Mouse (Mus musculus) stomach, postnatal 0 days (tissue): ENCODE measurements at regions not wholly inside any gene's neighbourhood (a gene's known extent, or its start where the extent isn't known, plus 50 kb on each side); places are given as distances from the start of the nearest gene placed in this dataset.

Source experiments
- ATAC-seq: fragments of 200-750 bp; cut with Nextera tagmentation; 2 replicates; pipeline ENCODE4 v1.8.0; 2017; ENCODE audit not compliant: low FRiP score, low TSS enrichment
- DNase-seq: peaks from one replicate; pipeline ENCODE4 v3.0.0-alpha.2; 2016; ENCODE audit warnings: low spot score
- H3K27ac ChIP-seq: fragments of 300-500 bp; sonication (generic); replicated peaks from 2 replicates; pipeline ENCODE4 v1.5.1; 2014; ENCODE audit warnings: mild to moderate bottlenecking, control low read depth
- H3K27me3 ChIP-seq: fragments of 300-500 bp; sonication (generic); 2 replicates; pipeline ENCODE4 v1.6.1; 2014; ENCODE audit warnings: low read length; ENCODE audit not compliant: control insufficient read depth, insufficient read depth
- H3K36me3 ChIP-seq: fragments of 300-500 bp; sonication (generic); 2 replicates; pipeline ENCODE4 v1.6.1; 2014; ENCODE audit warnings: low read length, mixed read lengths; ENCODE audit not compliant: control insufficient read depth, insufficient read depth
- H3K4me1 ChIP-seq: fragments of 300-500 bp; sonication (generic); replicated peaks from 2 replicates; pipeline ENCODE4 v1.6.1; 2014; ENCODE audit warnings: antibody characterized with exemption; ENCODE audit not compliant: control insufficient read depth, insufficient read depth
- H3K4me2 ChIP-seq: fragments of 300-500 bp; sonication (generic); replicated peaks from 2 replicates; pipeline ENCODE4 v1.6.1; 2014; ENCODE audit warnings: low read depth, mild to moderate bottlenecking, control low read depth, moderate library complexity
- H3K4me3 ChIP-seq: fragments of 300-500 bp; sonication (generic); 2 replicates; pipeline ENCODE4 v1.5.1; 2014; ENCODE audit warnings: low read depth, low read length, control low read depth
- H3K9ac ChIP-seq: fragments of 300-500 bp; sonication (generic); 2 replicates; pipeline ENCODE4 v1.6.1; 2014; ENCODE audit warnings: mild to moderate bottlenecking, low read length, control low read depth, mixed read lengths
- H3K9me3 ChIP-seq: fragments of 300-500 bp; sonication (generic); 2 replicates; pipeline ENCODE4 v1.6.1; 2016; ENCODE audit warnings: low read length; ENCODE audit not compliant: control insufficient read depth
- CTCF ChIP-seq: IDR thresholded peaks from 2 replicates; pipeline ENCODE4 v1.5.1; 2016; ENCODE audit warnings: antibody characterized with exemption, low read depth, mild to moderate bottlenecking, moderate library complexity
- EP300 ChIP-seq: optimal IDR thresholded peaks from 2 replicates; pipeline ENCODE3; 2016; ENCODE audit warnings: antibody characterized with exemption
- WGBS: fragments of 180-500 bp; shearing (Covaris S2); extraction: QIAGEN DNeasy Blood & Tissue Kit; methylation state at CpG from one replicate; pipeline ENCODE4 v1.1.7; 2014; 5-methylcytosine and 5-hydroxymethylcytosine counted together

DNA sequence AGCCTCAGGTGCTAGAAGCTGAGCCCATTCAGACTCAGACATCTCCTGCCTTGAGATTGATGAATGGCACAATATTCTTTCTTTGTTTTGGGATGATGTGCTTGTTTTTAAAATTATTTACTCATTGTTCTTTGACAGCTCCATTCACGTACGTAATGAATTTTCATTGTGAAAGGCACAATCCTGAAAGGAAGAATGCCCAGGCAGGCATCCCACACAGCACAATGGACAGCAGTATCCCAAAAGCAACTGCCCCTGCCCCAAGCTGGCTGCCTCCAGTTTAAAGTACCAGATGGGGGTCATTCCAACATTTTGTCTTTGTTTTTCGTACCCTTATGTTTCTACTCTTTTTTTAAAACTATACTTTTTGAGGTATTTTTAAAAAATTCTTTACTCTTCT lies 210.9 kb upstream of the St8sia2 start:
- WGBS = 78% methylated on average over 3 of the region's 3 CpGs
- Histone ChIP-seq H3K9ac (no peak overlapping the region), H3K27ac (no peak overlapping the region), H3K4me3 (no peak overlapping the region), H3K4me2 (no peak overlapping the region), H3K27me3 (no peaks in the 10 kb centered on the region), H3K36me3 (no peaks in the 10 kb centered on the region), H3K4me1 (no peaks in the 10 kb centered on the region), H3K9me3 (no peaks in the 10 kb centered on the region)
- TF ChIP-seq EP300 = no peak
- TF ChIP-seq CTCF = no peak
- DNase-seq (no peak), ATAC-seq (no peak)

GRCm38 (mm10) chr7:74200661-74201060 lies 187.2 kb upstream of the St8sia2 start:
- Histone ChIP-seq H3K4me2 (no peak overlapping the region), H3K27ac (no peak overlapping the region), H3K36me3 (no peaks in the 10 kb centered on the region), H3K4me3 (no peak overlapping the region), H3K27me3 (no peaks in the 10 kb centered on the region), H3K4me1 (no peaks in the 10 kb centered on the region), H3K9me3 (no peaks in the 10 kb centered on the region), H3K9ac (no peak overlapping the region)
- 42% methylated on average over 4 of the region's 4 CpGs for WGBS
- DNase-seq = no peak
- ATAC-seq = no peak
- TF ChIP-seq EP300 (no peak), CTCF (peak; percentile 27; the same call in 1 of the 2 replicates)

DNA sequence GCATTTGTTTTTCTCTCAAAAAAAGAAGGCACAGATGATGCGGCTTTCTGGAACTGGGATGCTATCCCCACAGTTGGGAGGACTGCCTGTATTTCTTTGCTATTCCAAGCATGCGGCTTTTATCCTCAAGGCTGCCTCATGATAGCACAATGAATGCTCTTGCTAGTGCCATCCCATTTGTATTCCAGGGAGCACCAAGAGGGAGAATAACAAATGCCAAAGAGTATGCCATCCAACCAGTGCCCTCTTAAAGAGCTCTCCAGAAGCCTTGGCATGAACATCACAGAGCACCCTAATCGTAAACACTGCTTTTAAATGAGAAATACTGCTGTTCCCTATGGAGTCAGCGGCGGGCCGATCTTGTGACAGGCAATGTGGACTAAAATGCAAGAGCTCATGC lies 185.3 kb upstream of the St8sia2 start:
- ATAC-seq (no peak), DNase-seq (no peak)
- Histone ChIP-seq H3K4me1 (no peaks in the 10 kb centered on the region), H3K36me3 (no peaks in the 10 kb centered on the region), H3K9ac (no peak overlapping the region), H3K9me3 (no peaks in the 10 kb centered on the region), H3K4me2 (no peak overlapping the region), H3K27ac (no peak overlapping the region), H3K4me3 (no peak overlapping the region), H3K27me3 (no peaks in the 10 kb centered on the region)
- 82% methylated on average over 6 of the region's 6 CpGs for WGBS
- TF ChIP-seq EP300 (no peak), CTCF (no peak)

DNA sequence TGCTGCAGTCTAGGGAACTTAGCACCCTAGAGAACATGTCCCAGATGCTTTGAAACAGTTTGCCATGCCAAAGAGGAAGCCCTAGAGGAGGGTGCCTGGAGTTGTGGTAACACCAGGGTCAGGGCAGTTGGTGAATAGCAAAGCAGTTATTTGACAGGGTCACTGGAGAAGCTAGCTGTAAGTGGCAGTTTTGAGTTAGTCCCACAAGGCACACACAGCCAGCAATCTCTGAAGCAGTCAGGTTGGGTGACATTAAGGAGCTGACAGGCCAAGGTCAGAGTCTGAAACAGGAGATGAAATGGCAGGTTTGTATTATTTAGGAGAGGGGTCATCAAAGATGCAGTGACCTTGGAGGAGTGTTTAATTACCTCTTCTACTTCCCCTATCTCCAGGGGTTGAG lies 171.2 kb upstream of the St8sia2 start:
- no peaks in the 10 kb centered on the region for H3K36me3 ChIP-seq
- no peak overlapping the region for H3K4me3 ChIP-seq
- no peak overlapping the region for H3K4me2 ChIP-seq
- no peaks in the 10 kb centered on the region for H3K9me3 ChIP-seq
- ATAC-seq (no peak), DNase-seq (no peak)
- H3K4me1 ChIP-seq = no peaks in the 10 kb centered on the region
- H3K27ac ChIP-seq = no peak overlapping the region
- H3K27me3 ChIP-seq = no peaks in the 10 kb centered on the region
- H3K9ac ChIP-seq = no peak overlapping the region
- TF ChIP-seq EP300 (no peak), CTCF (no peak)

- no peak for ATAC-seq
- WGBS = 79% methylated on average over 5 of the region's 5 CpGs
- H3K27ac ChIP-seq = no peak overlapping the region
Observed at GRCm38 (mm10) chr7:74174206-74174605, 160.7 kb upstream of the St8sia2 start.

DNA sequence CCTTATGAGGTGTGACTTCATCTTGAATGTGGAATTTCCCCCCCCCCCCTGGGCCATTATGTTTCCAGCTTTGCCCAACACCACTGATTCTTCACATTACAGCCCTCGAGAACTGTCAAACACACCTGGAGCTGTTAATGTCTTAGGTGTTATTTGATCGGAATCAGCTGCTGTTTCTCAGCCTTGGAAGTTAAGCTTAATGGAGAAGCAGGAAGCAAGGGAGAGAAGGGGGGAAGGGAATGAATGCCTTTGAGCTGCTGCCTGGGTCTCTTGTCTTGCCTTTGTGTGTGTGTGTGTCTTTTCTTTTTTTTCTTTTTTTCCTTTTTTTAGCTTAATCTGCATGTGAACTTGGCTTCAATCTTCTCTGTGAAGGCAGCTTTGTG lies 159.7 kb upstream of the St8sia2 start:
- Histone ChIP-seq H3K4me3 (no peak overlapping the region), H3K4me1 (no peaks in the 10 kb centered on the region), H3K36me3 (no peaks in the 10 kb centered on the region), H3K9me3 (no peaks in the 10 kb centered on the region), H3K27me3 (no peaks in the 10 kb centered on the region), H3K4me2 (no peak overlapping the region), H3K27ac (no peak overlapping the region), H3K9ac (no peak overlapping the region)
- DNase-seq (no peak), ATAC-seq (no peak)
- TF ChIP-seq CTCF (no peak), EP300 (no peak)
- WGBS = 16% methylated on average over 2 of the region's 2 CpGs

More at GRCm38 (mm10) chr7:74174206-74174605, 160.7 kb upstream of the St8sia2 start:
- no peak for TF ChIP-seq EP300
- TF ChIP-seq CTCF = no peak
- Histone ChIP-seq H3K4me3 (no peak overlapping the region), H3K36me3 (no peaks in the 10 kb centered on the region), H3K9me3 (no peaks in the 10 kb centered on the region), H3K4me1 (no peaks in the 10 kb centered on the region), H3K27me3 (no peaks in the 10 kb centered on the region), H3K9ac (no peak overlapping the region), H3K4me2 (no peak overlapping the region)
- no peak for DNase-seq
